Mouse (Mus musculus) lung, embryonic 14.5 days (tissue): ENCODE measurements at regions not wholly inside any gene's neighbourhood (a gene's known extent, or its start where the extent isn't known, plus 50 kb on each side); places are given as distances from the start of the nearest gene placed in this dataset.
A peak's percentile ranks its signal among the peaks of the same experiment; 100 is the strongest.

Source experiments
- ATAC-seq: fragments of 200-750 bp; cut with Nextera tagmentation; 2 replicates; pipeline ENCODE4 v1.8.0; 2017; ENCODE audit warnings: mild to moderate bottlenecking, moderate TSS enrichment, moderate library complexity; ENCODE audit not compliant: insufficient read depth
- DNase-seq: peaks from one replicate; pipeline ENCODE4 v3.0.0-alpha.2; 2015
- H3K27ac ChIP-seq: fragments of 300-500 bp; sonication (generic); 2 replicates; pipeline ENCODE4 v1.5.1; 2014; ENCODE audit warnings: low read depth, mild to moderate bottlenecking, moderate library complexity
- H3K27me3 ChIP-seq: fragments of 300-500 bp; sonication (generic); 2 replicates; pipeline ENCODE4 v1.6.1; 2014; ENCODE audit warnings: low read length, control low read depth; ENCODE audit not compliant: insufficient read depth
- H3K36me3 ChIP-seq: fragments of 300-500 bp; sonication (generic); 2 replicates; pipeline ENCODE4 v1.6.1; 2014; ENCODE audit warnings: control low read depth; ENCODE audit not compliant: insufficient read depth
- H3K4me1 ChIP-seq: fragments of 300-500 bp; sonication (generic); 2 replicates; pipeline ENCODE4 v1.6.1; 2014; ENCODE audit warnings: antibody characterized with exemption, control low read depth; ENCODE audit not compliant: insufficient read depth
- H3K4me2 ChIP-seq: fragments of 300-500 bp; sonication (generic); 2 replicates; pipeline ENCODE4 v1.6.1; 2014; ENCODE audit warnings: mild to moderate bottlenecking
- H3K4me3 ChIP-seq: fragments of 300-500 bp; sonication (generic); 2 replicates; pipeline ENCODE4 v1.5.1; 2014; ENCODE audit warnings: low read depth, low read length
- H3K9ac ChIP-seq: fragments of 300-500 bp; sonication (generic); 2 replicates; pipeline ENCODE4 v1.6.1; 2014
- H3K9me3 ChIP-seq: fragments of 300-500 bp; sonication (generic); 2 replicates; pipeline ENCODE4 v1.6.1; 2016; ENCODE audit warnings: low read depth, low read length, control low read depth
- CTCF ChIP-seq: IDR thresholded peaks from 2 replicates; pipeline ENCODE4 v1.5.1; 2016; ENCODE audit warnings: antibody characterized with exemption, low read depth
- WGBS: fragments of 180-500 bp; shearing (Covaris S2); extraction: QIAGEN DNeasy Blood & Tissue Kit; methylation state at CpG from one replicate; pipeline ENCODE4 v1.1.7; 2014; 5-methylcytosine and 5-hydroxymethylcytosine counted together

DNA sequence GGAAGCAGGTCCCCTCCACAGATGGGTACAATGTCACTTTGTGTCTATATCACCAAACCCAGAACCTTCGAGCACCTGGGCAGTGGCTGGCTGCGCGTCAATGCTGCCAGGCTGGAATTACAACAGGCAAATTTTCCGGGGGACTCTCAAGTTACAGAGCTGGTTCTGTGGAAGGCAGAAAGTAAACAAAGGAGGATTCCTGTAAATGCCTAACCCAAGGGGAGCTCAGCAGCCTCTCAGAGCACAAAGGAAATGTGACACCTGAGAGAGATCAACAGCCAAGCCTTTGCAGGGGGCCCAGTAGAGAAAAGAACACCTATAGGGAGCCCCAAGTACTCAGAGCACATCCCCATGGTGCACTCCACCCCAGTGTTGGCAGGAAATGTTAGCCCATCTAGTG, 70.7 kb downstream of the Setd4 start:
- no peak overlapping the region for H3K9ac ChIP-seq
- TF ChIP-seq CTCF = no peak
- 0 out of 2 replicates have a peak overlapping the region, but pooled peaks have one; percentile 55 for H3K27ac ChIP-seq
- no peaks in the 10 kb centered on the region for H3K36me3 ChIP-seq
- no peaks in the 10 kb centered on the region for H3K9me3 ChIP-seq
- peak; percentile 59 for DNase-seq
- H3K4me3 ChIP-seq = no peak overlapping the region
- no peaks in the 10 kb centered on the region for H3K4me1 ChIP-seq
- 2% methylated on average over 4 of the region's 4 CpGs for WGBS
- no peak overlapping the region for H3K4me2 ChIP-seq
- H3K27me3 ChIP-seq = no peaks in the 10 kb centered on the region
- ATAC-seq = peak; percentile 84

DNA sequence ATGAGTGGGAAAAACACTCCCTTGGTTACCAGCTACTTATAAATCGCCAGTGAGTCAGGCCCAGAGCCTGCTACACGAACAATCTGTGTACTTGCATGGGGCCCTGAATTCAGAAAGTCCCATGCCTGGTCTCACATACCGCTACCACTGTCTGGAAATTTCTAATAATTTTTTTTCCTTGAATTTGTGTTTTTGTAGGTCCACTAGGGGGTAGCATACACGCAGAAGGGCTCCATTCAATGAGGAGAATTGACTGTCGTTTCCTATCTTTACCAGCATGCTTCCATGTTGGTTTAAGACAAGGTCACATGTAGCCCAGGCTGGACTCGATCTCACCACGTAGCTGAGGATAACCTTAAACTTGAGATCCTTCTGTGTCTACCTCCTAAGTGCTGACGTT, 71.9 kb downstream of the Setd4 start:
- H3K4me1 ChIP-seq = no peaks in the 10 kb centered on the region
- 0 out of 2 replicates have a peak, but pooled peaks have one; percentile 15 for TF ChIP-seq CTCF
- no peaks in the 10 kb centered on the region for H3K27me3 ChIP-seq
- no peak for DNase-seq
- H3K4me2 ChIP-seq = no peak overlapping the region
- H3K36me3 ChIP-seq = no peaks in the 10 kb centered on the region
- ATAC-seq = no peak
- H3K27ac ChIP-seq = no peak overlapping the region
- 74% methylated on average over 8 of the region's 8 CpGs for WGBS
- H3K9me3 ChIP-seq = no peaks in the 10 kb centered on the region
- no peak overlapping the region for H3K9ac ChIP-seq
- no peak overlapping the region for H3K4me3 ChIP-seq

- no peak overlapping the region for H3K4me3 ChIP-seq
- no peak overlapping the region for H3K9ac ChIP-seq
- ATAC-seq (no peak), DNase-seq (no peak)
- WGBS = 72% methylated on average over 2 of the region's 2 CpGs
- no peaks in the 10 kb centered on the region for H3K36me3 ChIP-seq
- no peak overlapping the region for H3K27ac ChIP-seq
- H3K9me3 ChIP-seq = no peaks in the 10 kb centered on the region
- H3K4me1 ChIP-seq = no peaks in the 10 kb centered on the region
- H3K4me2 ChIP-seq = no peak overlapping the region
- no peak for TF ChIP-seq CTCF
- H3K27me3 ChIP-seq = no peaks in the 10 kb centered on the region
Observed at GRCm38 (mm10) chr16:93522485-93522884, 81.4 kb downstream of the Setd4 start.

DNA sequence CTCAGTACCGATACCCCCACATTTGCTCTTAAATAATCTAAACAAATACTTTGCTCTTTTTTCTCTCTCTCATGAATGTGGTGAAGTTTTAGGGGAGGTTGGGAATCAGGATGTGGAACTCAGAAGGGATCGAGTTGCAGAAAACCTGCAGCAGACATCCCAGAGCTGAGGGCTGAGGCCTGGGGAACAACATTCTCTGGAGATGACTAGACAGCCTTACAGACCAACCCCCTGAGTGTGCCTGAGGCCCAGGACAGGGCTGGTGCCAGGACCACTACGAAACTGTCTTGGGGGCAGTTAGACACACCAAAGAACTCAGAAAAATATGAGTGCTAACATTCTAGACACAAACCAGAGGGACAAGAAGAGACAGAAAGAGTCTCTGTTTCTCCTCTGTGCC, 83.4 kb downstream of the Setd4 start:
- Histone ChIP-seq H3K27me3 (no peaks in the 10 kb centered on the region), H3K9ac (no peak overlapping the region), H3K27ac (no peak overlapping the region), H3K36me3 (no peaks in the 10 kb centered on the region), H3K4me3 (no peak overlapping the region), H3K9me3 (no peaks in the 10 kb centered on the region), H3K4me2 (no peak overlapping the region), H3K4me1 (no peaks in the 10 kb centered on the region)
- no peak for DNase-seq
- 49% methylated on average over 3 of the region's 3 CpGs for WGBS
- no peak for ATAC-seq
- TF ChIP-seq CTCF = no peak

DNA sequence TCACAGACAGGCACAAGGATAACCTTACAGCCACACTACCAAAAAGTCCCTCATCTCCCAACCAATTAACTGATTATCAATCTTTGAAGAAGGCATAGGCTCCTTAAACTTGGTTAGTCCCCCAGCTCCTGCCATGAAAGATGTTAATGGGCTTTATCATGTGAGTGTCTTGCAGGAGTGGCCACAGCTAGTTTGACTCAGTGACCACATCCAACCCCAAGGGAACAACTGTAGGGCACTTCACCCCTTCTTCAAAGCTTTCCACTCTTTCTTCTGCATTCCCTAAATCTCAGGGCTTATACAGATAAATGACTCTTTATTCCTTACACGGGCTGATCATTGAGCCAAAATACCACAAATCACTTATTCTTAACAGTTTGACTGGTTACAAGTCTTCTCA, 85.2 kb downstream of the Setd4 start:
- whole genome bisulfite sequencing = 76% methylated on average over 1 of the region's 1 CpGs
- Histone ChIP-seq H3K27me3 (no peaks in the 10 kb centered on the region), H3K9me3 (no peaks in the 10 kb centered on the region), H3K4me1 (no peaks in the 10 kb centered on the region), H3K4me3 (no peak overlapping the region), H3K36me3 (no peaks in the 10 kb centered on the region), H3K9ac (no peak overlapping the region), H3K4me2 (no peak overlapping the region), H3K27ac (no peak overlapping the region)
- DNase-seq (no peak), ATAC-seq (no peak)
- TF ChIP-seq CTCF = no peak

DNA sequence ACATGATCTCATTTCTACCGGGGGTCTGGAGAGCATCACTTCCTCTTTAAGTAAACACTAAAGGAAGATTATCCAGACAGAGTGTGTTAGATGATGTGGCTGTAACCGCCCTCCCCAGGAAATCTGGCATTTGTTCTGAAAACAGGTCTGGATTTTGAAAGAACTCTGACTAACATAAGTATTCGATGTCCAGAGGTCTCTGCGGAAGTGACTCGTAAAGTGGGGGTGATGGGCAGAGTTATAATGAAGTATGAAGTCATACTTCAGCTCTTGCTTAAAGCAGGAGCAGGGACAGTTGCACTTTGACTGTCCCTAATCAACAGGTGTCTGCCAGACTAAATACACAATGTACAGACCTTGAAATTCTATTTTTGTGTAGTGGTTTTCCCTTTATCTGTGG, 87.1 kb downstream of the Setd4 start:
- Histone ChIP-seq H3K4me1 (no peaks in the 10 kb centered on the region), H3K4me3 (no peak overlapping the region), H3K27ac (no peak overlapping the region), H3K9ac (no peak overlapping the region), H3K36me3 (no peaks in the 10 kb centered on the region), H3K4me2 (no peak overlapping the region), H3K27me3 (no peaks in the 10 kb centered on the region), H3K9me3 (no peaks in the 10 kb centered on the region)
- TF ChIP-seq CTCF = no peak
- WGBS = 23% methylated on average over 5 of the region's 5 CpGs
- ATAC-seq = 0 out of 2 replicates have a peak, but pooled peaks have one; percentile 8
- DNase-seq = peak; percentile 43

- H3K4me2 ChIP-seq = no peak overlapping the region
- ATAC-seq = no peak
Observed at GRCm38 (mm10) chr16:93515456-93515941, 88.4 kb downstream of the Setd4 start.

More at GRCm38 (mm10) chr16:93515456-93515941, 88.4 kb downstream of the Setd4 start:
- WGBS = 70% methylated on average over 5 of the region's 5 CpGs
- Histone ChIP-seq H3K36me3 (no peaks in the 10 kb centered on the region), H3K9ac (no peak overlapping the region), H3K4me1 (no peaks in the 10 kb centered on the region), H3K9me3 (no peaks in the 10 kb centered on the region), H3K27me3 (no peaks in the 10 kb centered on the region), H3K4me3 (no peak overlapping the region), H3K27ac (no peak overlapping the region)
- DNase-seq = no peak
- TF ChIP-seq CTCF = no peak
